Mouse (Mus musculus): ENCODE data around the gene Ddx25.

Gene Ddx25

DNA sequence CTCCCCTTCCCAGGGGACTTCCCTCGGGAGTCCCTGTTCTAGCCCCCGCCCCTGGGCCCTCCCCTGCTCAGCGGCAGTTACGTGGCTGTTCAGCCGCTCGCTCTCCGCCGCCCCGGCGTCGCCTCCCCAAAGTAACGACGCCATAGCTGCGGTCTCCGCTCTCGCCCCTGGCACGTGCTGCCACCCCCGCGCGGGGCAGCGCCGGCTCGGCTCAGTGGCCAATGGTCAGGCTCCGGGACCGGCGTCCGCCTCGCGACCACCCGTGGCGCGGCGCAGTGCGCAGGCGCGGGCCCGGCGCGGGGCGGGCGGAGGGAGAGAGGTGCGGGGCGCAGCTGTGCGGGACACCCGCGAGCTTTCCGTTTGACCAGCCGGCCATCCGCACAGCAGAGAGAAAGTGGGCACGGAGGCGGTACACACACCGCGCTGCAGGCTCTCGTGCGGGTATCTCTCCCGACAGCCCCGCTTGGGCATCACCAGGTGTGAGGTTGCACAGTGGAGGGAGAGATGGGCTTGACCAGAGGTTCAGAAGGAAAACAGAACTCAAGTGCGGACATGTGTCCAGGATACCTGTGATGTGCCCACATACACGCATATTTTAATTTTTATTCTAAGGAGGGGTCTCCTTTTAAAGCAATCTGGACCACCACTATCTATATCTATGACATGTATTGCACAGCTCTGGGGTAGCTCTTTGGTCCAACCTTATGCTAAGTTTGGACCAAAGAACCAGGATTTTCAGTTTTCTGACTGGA, at the start of gene Ddx25, which contains the start of gene Pus3:
Ddx25 (minus strand) TSS at position 272 of the 752 bp plus-strand sequence.
Pus3 (plus strand) TSS at position 339 of the 752 bp plus-strand sequence.
- DNase-seq (ENCODE audit: low spot score): peak; percentile 39

GRCm38 (mm10) chr9:35607647-35608405, 49.5 kb upstream of the Ddx25 start:
- no peak for DNase-seq (ENCODE audit: low spot score)

DNA sequence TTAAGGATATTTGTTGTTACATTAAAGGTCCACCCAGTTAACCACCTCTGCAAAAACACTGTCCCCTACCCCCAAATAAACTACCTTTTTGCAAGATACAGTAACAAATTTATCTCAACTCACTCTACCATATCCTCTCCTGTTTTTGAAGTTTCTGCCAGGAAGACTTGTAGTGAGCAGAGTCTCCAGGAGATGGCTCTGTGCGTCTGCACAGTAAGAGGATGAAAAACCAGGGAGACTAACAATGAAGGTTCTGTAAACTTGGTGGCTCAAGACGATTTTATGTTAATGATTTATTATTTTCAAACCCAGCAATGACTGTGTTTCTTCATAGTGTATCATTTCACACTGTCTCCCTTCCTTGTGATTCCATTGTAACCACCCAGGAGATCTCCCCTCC, 34.6 kb upstream of the Ddx25 start:
- no peak for DNase-seq (ENCODE audit: low spot score)

- no peak for DNase-seq (ENCODE audit: low spot score)
These were observed 29.3 kb upstream of the Ddx25 start for GRCm38 (mm10) chr9:35587674-35588073.

GRCm38 (mm10) chr9:35574416-35574815, 16.1 kb upstream of the Ddx25 start:
- no peak for DNase-seq (ENCODE audit: low spot score)

- DNase-seq (ENCODE audit: low spot score): no peak
These were observed 12.3 kb upstream of the Ddx25 start for GRCm38 (mm10) chr9:35570663-35571062.

GRCm38 (mm10) chr9:35569571-35570534, 11.5 kb upstream of the Ddx25 start, which contains the start of the genes Pate2 and Hyls1:
Pate2 (plus strand) TSS chr9:35570284.
Hyls1 (minus strand) TSS chr9:35570398.
- peak; percentile 93 for DNase-seq (ENCODE audit: low spot score)

GRCm38 (mm10) chr9:35567995-35568394, 9.7 kb upstream of the Ddx25 start:
- DNase-seq (ENCODE audit: low spot score): no peak

- DNase-seq (ENCODE audit: low spot score): no peak
These were observed 6.4 kb upstream of the Ddx25 start for GRCm38 (mm10) chr9:35564536-35565240.

GRCm38 (mm10) chr9:35561583-35561982, 3.3 kb upstream of the Ddx25 start:
- no peak for DNase-seq (ENCODE audit: low spot score)

DNA sequence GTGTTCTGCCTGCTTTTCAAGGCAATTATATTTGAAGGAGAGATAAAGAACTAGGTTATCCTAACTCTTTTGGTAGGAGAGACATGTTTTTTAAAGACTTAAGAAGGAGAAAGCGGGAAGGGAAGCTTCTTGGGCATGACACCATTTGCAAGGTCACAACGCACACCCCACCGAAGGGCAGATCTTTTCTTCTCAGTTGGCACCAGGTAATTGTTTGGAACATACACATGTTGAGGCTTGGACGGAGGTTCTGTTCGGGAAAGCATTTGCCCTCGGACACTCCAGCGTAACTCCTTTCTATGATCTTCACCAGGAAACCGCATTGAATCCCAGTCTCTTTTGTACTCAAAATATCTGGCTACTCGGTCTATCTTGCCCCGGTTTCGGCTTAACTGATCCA, 2.7 kb upstream of the Ddx25 start:
- DNase-seq (ENCODE audit: low spot score): no peak

GRCm38 (mm10) chr9:35559009-35559890, 922 bp upstream of the Ddx25 start:
- peak; percentile 83 for DNase-seq (ENCODE audit: low spot score)

- DNase-seq (ENCODE audit: low spot score): no peak
These were observed 1.7 kb downstream of the Ddx25 start for GRCm38 (mm10) chr9:35556494-35557102.

- no peak for DNase-seq (ENCODE audit: low spot score)
These were observed 9.9 kb downstream of the Ddx25 start for GRCm38 (mm10) chr9:35548455-35548854.

- peak; percentile 13 for DNase-seq (ENCODE audit: low spot score)
These were observed 11.6 kb downstream of the Ddx25 start for GRCm38 (mm10) chr9:35546745-35547144.

GRCm38 (mm10) chr9:35545704-35546103, 12.6 kb downstream of the Ddx25 start:
- DNase-seq (ENCODE audit: low spot score): no peak

DNA sequence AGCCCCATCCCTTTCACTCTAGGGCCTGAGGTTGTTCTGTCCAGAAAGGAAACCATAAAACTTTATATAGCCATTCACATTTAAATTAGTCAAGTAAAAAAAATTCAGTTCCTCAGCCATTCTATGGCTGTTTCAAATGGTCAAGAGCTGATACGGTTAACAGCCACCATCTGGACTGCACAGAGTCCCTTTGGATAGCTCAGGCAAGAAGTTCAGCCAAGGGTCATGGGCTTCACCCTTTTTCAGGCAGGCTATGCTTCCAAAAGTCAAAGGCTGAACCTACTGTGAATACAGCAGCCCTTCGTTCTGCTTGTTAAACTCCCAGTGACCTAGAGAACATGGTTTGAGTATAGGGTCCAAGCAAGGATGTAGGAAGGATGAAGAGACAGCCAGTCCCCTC, 13.7 kb downstream of the Ddx25 start:
- no peak for DNase-seq (ENCODE audit: low spot score)

GRCm38 (mm10) chr9:35543099-35543860, 15.0 kb downstream of the Ddx25 start:
- no peak for DNase-seq (ENCODE audit: low spot score)

GRCm38 (mm10) chr9:35541941-35542340, 16.4 kb downstream of the Ddx25 start:
- no peak for DNase-seq (ENCODE audit: low spot score)
